Mouse (Mus musculus) spleen, postnatal 36 days (tissue): ENCODE measurements around the gene Elmod2.
"Not testable (repeated sequence)": the region's sequence is repeated elsewhere in the genome, so short reads cannot be mapped to it uniquely, and the experiment has no call there.

ENCODE experiments used
- DNase-seq, 2 experiments: peaks; one replicate each; pipeline ENCODE4 v3.0.0; 2022; ENCODE audit warnings: low spot score in 2 of 2, mixed read lengths in 1 of 2

Gene Elmod2

DNA sequence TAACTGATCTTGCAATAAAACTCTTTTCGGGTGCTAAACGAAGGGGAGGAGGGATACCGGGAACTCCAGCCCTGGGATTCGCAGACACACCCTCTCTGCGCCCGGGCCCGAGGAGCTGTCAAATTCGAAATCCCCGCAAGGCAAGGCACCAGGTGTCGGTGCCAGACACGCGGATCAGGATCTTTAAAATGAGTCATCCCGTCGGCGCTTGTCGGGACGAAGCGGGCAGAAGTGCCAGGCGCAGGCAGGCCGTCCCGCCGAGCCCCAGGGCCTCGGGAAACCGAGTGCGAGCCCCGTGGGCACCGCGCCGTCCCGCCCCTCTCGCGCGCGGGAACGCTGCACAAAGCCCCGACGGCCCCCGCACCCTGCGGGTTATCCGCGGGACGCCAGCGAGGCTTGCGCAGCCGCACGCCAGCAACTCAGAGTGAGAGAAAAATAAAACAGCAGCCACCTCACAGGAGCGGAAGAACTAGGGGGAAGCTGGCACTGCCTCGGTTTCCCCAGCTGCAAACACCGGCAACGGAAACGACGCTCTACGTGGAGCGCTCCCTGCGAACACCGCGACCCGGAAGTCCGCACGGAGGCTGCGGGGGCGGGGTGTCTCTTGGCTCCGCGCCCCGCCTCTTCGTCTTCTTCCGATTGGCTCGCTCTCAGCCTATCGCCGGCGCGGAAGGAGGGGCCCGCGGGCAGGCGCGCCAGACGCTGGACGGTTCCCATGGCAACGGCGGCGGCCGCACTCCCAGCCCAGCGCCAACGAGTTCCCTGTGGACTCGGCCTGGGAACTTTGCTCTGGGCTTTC lies at the start of gene Elmod2:
Gene Elmod2, minus strand, starts transcription at position 588 of the 799 bp plus-strand sequence.
- peak; percentile 95 for DNase-seq

DNA sequence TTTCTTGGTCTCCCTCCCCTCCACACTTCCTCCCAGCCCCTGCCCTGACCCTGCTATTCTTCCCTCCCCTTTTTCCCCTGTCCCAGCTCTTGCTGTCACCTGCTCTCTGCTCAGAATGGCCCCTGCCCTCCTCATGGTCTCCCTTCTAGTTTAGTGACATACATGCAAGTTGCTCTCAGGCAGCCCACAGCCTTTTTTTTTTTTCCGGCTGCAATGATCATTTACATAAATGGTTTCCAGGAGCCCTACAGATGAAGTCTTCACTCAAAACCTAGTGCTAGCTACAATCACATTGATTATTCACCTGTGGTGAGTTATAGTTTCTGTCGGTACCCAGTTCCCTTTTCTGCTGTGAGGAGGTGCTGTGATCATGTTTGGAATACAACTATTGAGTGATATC lies 48.7 kb upstream of the Elmod2 start:
- no peak for DNase-seq

- DNase-seq: no peak
Observed at GRCm38 (mm10) chr8:83380141-83380540, 47.9 kb upstream of the Elmod2 start.

GRCm38 (mm10) chr8:83377231-83377630 lies 44.9 kb upstream of the Elmod2 start:
- DNase-seq: no peak

- DNase-seq: no peak
Observed at GRCm38 (mm10) chr8:83363156-83363769, 31.0 kb upstream of the Elmod2 start.

DNA sequence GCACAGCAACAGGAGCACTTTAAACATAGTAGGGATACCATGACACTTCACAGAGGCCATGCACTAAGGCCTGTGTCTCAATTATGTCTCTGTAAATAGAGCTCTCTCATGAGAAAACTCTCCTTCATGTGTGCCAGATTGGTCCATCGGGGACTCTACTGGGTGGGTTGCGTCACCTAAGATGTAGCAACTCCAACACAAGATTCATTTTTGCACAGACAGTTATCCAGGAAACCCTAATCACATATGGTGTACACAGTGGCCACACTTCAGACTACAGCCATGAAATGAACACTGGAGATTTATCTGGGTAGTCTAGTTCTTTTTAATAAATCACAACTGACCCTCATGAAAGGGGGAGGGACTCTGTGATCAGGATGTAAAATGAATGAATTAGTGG lies 19.0 kb upstream of the Elmod2 start:
- no peak for DNase-seq

DNA sequence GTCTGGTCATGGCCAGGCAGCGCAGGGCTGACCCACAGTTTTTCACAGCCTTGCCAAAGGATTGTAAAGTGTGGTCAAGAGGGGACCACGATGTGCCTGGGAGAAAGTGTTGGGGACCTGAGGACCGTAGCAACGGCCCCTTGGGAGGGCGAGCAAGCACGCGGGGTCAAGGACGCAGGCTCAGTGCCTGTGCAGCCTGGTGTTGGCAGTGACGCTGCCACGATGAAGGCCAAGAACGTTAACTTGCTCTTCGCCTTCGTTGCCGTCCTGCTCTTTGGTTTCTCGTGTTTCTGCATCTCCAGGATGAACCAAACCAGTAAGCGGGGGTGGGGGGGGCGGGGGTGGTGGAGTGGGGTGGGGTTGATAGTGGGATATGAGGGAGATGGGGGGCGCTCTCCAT lies 16.0 kb upstream of the Elmod2 start, which contains the start of gene Mgat4d:
Gene Mgat4d, plus strand, starts transcription at position 209 of the 400 bp plus-strand sequence.
- DNase-seq: no peak

DNA sequence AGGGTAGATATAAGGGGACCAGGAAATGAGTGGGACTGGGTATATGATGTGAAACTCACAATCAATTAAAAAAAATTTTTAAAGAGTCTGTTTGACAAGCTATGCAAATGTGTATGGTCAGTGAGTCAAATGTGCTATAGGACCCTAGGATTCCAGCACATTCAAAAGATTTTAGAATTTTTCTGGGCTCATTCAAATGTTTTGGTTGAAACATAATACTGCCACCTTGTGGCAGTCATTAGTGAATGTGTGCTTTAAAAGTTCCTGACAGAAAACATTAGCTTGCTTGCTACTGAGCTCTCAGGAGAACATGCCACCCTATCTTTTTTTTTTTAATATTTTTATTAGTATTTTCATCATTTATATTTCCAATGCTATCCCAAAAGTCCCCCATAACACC lies 10.4 kb upstream of the Elmod2 start:
- DNase-seq: no peak

DNA sequence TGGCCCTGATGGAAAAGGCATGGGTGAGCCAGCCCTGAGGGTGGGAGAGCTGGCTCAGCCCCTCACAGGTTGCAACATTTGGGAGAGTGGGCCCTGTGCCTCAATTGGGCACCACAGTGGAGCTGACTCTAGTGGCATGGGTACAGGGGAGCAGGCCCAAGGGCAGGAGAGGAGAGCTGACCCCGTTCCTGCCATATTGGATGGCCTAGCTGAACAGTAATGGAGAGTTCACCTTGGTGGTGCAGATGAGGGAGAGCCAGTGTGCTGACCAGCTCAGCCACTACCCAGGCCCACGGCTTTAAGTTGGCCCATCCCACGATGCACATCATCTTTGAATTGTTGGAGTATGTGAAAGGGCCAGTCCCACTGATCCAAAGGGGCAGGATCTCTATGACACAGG lies 9.8 kb upstream of the Elmod2 start:
- DNase-seq: no peak

GRCm38 (mm10) chr8:83332864-83333263 lies 578 bp upstream of the Elmod2 start:
- DNase-seq: no peak

- DNase-seq: no peak
Observed at GRCm38 (mm10) chr8:83331567-83331898, 753 bp downstream of the Elmod2 start.

GRCm38 (mm10) chr8:83327889-83328288 lies 4.4 kb downstream of the Elmod2 start:
- DNase-seq: no peak

- no peak for DNase-seq
Observed at GRCm38 (mm10) chr8:83323056-83323455, 9.2 kb downstream of the Elmod2 start.

GRCm38 (mm10) chr8:83322374-83322773 lies 9.9 kb downstream of the Elmod2 start:
- no peak for DNase-seq

DNA sequence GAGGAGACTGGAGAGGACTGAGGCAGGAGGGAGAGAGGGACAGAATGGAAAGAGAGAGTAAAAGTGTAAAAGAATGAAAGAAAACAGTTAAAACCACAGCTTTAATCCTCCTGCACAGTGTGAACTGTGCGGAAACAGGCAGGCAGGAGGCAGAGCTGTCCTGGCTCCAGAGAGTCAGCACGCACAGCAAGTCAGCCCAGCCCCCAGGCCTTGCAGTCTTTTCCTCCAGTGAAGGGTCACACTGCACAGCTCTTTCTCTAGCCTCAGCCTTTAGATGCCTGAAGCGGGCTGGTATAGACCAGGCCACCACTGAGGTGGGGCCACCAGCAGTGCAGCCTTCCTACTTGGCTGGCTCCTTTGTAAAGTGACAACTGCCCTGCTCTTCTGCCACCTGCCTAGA lies 11.7 kb downstream of the Elmod2 start:
- no peak for DNase-seq

DNA sequence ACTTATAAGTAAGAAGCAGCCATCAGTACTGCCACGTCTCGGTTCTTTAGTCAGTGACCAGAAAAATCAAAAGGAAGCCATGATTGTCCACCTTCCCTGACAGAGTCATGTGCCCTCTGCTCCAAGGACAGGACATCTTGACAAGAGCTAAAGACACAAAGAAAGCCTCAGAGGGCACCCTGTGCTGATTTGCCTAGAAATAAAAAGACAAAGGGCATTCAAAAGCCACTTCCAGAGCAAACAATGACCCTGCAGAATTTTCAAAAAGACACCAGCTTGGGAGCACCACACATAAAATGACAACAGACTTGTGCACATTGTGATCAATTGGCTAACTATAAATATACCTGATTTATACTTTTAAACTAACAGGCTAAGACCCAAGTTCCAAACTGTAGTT lies 16.6 kb downstream of the Elmod2 start:
- DNase-seq: no peak

- not testable (repeated sequence) for DNase-seq
Observed at GRCm38 (mm10) chr8:83315084-83315483, 17.2 kb downstream of the Elmod2 start.

DNA sequence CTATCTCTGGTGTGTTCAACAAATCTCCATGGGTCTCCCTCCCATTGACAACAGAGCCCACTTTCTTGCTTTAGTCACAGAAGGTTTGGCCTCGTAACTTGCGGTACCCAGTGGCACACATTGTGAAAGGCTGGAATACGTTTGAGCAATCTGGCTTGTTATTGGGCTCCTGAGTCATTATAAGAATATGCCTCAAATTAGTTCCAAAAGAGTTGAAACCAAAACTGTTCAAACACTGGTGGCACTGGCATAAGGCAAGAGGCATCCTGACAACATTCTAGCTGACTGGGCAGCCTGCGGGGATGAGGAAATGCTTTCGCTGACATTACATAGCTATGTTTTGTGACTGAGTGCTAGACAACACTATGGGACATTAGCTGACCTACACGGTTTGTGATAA lies 22.4 kb downstream of the Elmod2 start:
- no peak for DNase-seq

DNA sequence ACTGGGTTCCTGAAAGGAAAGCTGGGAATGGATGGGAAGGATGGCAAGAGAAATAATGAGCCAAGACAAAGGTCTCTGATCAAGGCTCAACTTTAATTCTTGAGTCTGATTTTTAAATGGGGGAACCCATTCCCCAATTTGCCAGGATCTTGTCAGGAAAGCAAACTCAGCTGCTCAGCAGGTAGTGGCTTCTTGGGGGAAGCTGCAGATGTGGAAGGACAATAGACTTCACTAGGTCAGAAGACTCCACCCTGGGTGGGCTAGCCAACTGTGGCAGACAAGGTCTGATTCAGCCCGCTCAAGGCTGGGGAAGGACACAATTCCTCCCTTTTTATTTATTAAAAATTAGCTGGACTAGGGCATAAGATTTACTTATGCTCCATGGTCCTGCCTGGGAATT lies 27.3 kb downstream of the Elmod2 start:
- DNase-seq: no peak

GRCm38 (mm10) chr8:83300135-83300534 lies 32.2 kb downstream of the Elmod2 start:
- no peak for DNase-seq

GRCm38 (mm10) chr8:83297375-83297774 lies 34.9 kb downstream of the Elmod2 start:
- DNase-seq: no peak

DNA sequence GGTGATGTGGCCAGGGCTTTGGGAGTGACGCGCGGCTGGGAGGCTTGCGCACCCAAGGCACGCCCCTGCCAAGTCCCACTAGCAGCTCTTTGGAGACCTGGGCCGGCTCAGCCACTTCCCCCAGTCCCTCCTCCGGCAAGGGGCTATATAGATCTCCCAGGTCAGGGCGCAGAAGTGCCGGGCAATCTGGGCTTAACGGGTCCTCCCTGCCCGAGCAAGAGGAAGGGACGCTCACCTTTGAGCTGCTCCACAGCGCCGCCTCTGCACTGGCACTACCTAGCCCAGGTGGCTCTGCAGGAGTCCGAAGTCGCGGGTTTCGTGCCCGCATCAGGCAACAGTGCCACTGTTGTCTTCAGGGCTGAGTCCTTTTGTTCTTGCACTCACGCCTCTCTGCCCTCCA lies 42.1 kb downstream of the Elmod2 start, which contains the start of gene Ucp1:
Gene Ucp1, plus strand, starts transcription at position 177 of the 400 bp plus-strand sequence.
- no peak for DNase-seq

- DNase-seq: no peak
Observed at GRCm38 (mm10) chr8:83285391-83285790, 46.9 kb downstream of the Elmod2 start.
